Mouse (Mus musculus) urinary bladder, postnatal 4 days (tissue): ENCODE measurements around the gene Adam33.
"Not testable (repeated sequence)": the region's sequence is repeated elsewhere in the genome, so short reads cannot be mapped to it uniquely, and the experiment has no call there.

Experiments used
- DNase-seq, 2 experiments: peaks; one replicate each; pipeline ENCODE4 v3.0.0; 2021 to 2022; ENCODE audit warnings: low spot score in 2 of 2

Gene Adam33

GRCm38 (mm10) chr2:131056191-131056590 lies 7.4 kb downstream of the Adam33 start:
- no peak for DNase-seq

- peak; percentile 48 to 75 for DNase-seq
Observed at GRCm38 (mm10) chr2:131055631-131056030, 8.0 kb downstream of the Adam33 start.

- no peak for DNase-seq
Observed at GRCm38 (mm10) chr2:131054646-131055264, 8.9 kb downstream of the Adam33 start.

- no peak for DNase-seq
Observed at GRCm38 (mm10) chr2:131053851-131054645, 9.6 kb downstream of the Adam33 start.

- DNase-seq: no peak
Observed at GRCm38 (mm10) chr2:131052862-131053418, 10.7 kb downstream of the Adam33 start.

- no peak for DNase-seq
Observed at GRCm38 (mm10) chr2:131052043-131052442, 11.6 kb downstream of the Adam33 start.

- no peak for DNase-seq
Observed at GRCm38 (mm10) chr2:131046025-131046424, 17.6 kb downstream of the Adam33 start.

- DNase-seq: no peak
Observed at GRCm38 (mm10) chr2:131044989-131045720, 18.5 kb downstream of the Adam33 start.

- DNase-seq: no peak
Observed at GRCm38 (mm10) chr2:131044354-131044852, 19.2 kb downstream of the Adam33 start.

- no peak for DNase-seq
Observed at GRCm38 (mm10) chr2:131042988-131043387, 20.6 kb downstream of the Adam33 start, which contains the start of gene Gfra4. TSS of gene Gfra4 (minus strand) at chr2:131043088.

- DNase-seq: peak in 1 of 2 experiments; percentile 46
Observed at GRCm38 (mm10) chr2:131040854-131041825, 22.5 kb downstream of the Adam33 start.

- no peak for DNase-seq
Observed at GRCm38 (mm10) chr2:131038675-131039074, 24.9 kb downstream of the Adam33 start.

GRCm38 (mm10) chr2:131038197-131038596 lies 25.4 kb downstream of the Adam33 start:
- DNase-seq: no peak

GRCm38 (mm10) chr2:131037226-131037990 lies 26.2 kb downstream of the Adam33 start:
- no peak for DNase-seq

GRCm38 (mm10) chr2:131036757-131037156 lies 26.9 kb downstream of the Adam33 start:
- DNase-seq: no peak

- no peak for DNase-seq
Observed at GRCm38 (mm10) chr2:131036343-131036742, 27.3 kb downstream of the Adam33 start.

- not testable (repeated sequence) for DNase-seq
Observed at GRCm38 (mm10) chr2:131031406-131031805, 32.2 kb downstream of the Adam33 start.

GRCm38 (mm10) chr2:131030998-131031397 lies 32.6 kb downstream of the Adam33 start:
- no peak for DNase-seq

GRCm38 (mm10) chr2:131030561-131030960 lies 33.1 kb downstream of the Adam33 start:
- DNase-seq: no peak
